ENCODE assay signal across 23 mouse cellular contexts in genomic region chr5:119462659-119463530, GRCm38 (mm10).
DNase-seq lines count a peak whose midpoint lies in the region; TF ChIP-seq lines count a peak whose summit lies in the region.
"Had no signal": no experiment of that assay in that cellular context is flagged by ENCODE, and none has a peak within 500 bp of the region (broad histone marks: within the 10 kb centered on the region; RNA-seq: fewer than 3 reads in every experiment).

No protein-coding gene starts in this region.

- H3K27ac ChIP-seq in limb, embryonic 10.5 days: peak overlapping the region; percentile 32
- H3K27ac ChIP-seq: embryonic facial prominence, embryonic 13.5 days; forebrain, embryonic 15.5 days; hindbrain, postnatal 0 days; layer of hippocampus, adult 2 months; macrophage; midbrain, embryonic 13.5 days had no signal

- peaks cover 5% of the 10 kb centered on the region; the same call in 1 of the 2 replicates for H3K4me1 ChIP-seq in lung, adult 2 months (ENCODE audit: control insufficient read depth, insufficient read depth, low read length)
- H3K4me1 ChIP-seq in limb, embryonic 10.5 days: peaks cover 15% of the 10 kb centered on the region
- H3K4me1 ChIP-seq: forebrain, embryonic 15.5 days; midbrain, embryonic 13.5 days had no signal

- intact Hi-C loops in gastrocnemius, postnatal 36 days (cut with DNase I): no loop called here

- no peaks in the 10 kb centered on the region for H3K36me3 ChIP-seq in limb, embryonic 10.5 days
- H3K36me3 ChIP-seq: embryonic facial prominence, embryonic 13.5 days; forebrain, embryonic 15.5 days; midbrain, embryonic 13.5 days had no signal

- no peak for TF ChIP-seq CTCF in lung, adult 2 months (IDR thresholded peaks at IDR 0.05; ENCODE audit: insufficient read depth, low read length)

- peak; percentile 8 for DNase-seq in adrenal gland, postnatal 14 days
- DNase-seq in adrenal gland, adult 2 months: no peak
- peak; percentile 17 for DNase-seq in lung, postnatal 25 days (ENCODE audit: low spot score)
- no peak for DNase-seq in lung, adult 2 months
- peak; percentile 33 for DNase-seq in embryo, embryonic 11 days
- no peak for DNase-seq in limb, embryonic 10.5 days (ENCODE audit: low spot score)
- DNase-seq in thymus, postnatal 4 days: no peak
- no peak for DNase-seq in gastrocnemius, postnatal 36 days
- DNase-seq: adrenal gland, postnatal 25 days; cerebellum, adult 11-12 months; cerebellum, postnatal 14 days; heart, postnatal 14 days; kidney, adult 8-10 months; kidney, postnatal 14 days; left cerebral cortex, postnatal 4 days; liver, postnatal 0 days; thymus, postnatal 36 days had no signal

- H3K4me3 ChIP-seq in lung, adult 2 months (replicated peaks; ENCODE audit: extremely low read depth, low read depth, low read length): no peak overlapping the region
- no peak overlapping the region for H3K4me3 ChIP-seq in limb, embryonic 10.5 days
- H3K4me3 ChIP-seq: embryonic facial prominence, embryonic 13.5 days; forebrain, embryonic 15.5 days; layer of hippocampus, adult 2 months; midbrain, embryonic 13.5 days had no signal

- WGBS in lung, adult 2 months: 50% methylated on average over 14 of the region's 14 CpGs
- 46% methylated on average over 14 of the region's 14 CpGs for WGBS in limb, embryonic 10.5 days

- TF ChIP-seq POLR2A in lung, adult 2 months (IDR thresholded peaks at IDR 0.05; ENCODE audit: borderline replicate concordance, extremely low read depth, low read depth, low read length): no peak

- H3K27me3 ChIP-seq in limb, embryonic 10.5 days (ENCODE audit: low read depth, poor library complexity, severe bottlenecking): no peaks in the 10 kb centered on the region; the same call in 1 of the 2 replicates
- H3K27me3 ChIP-seq: embryonic facial prominence, embryonic 13.5 days; forebrain, embryonic 15.5 days; midbrain, embryonic 13.5 days had no signal

- no peaks in the 10 kb centered on the region for H3K9me3 ChIP-seq in limb, embryonic 10.5 days (replicated peaks)
- H3K9me3 ChIP-seq: embryonic facial prominence, embryonic 13.5 days; forebrain, embryonic 15.5 days; midbrain, embryonic 13.5 days had no signal

Comparison
In these comparisons a context has a peak if more than half of its experiments do, and no peak if none do; other contexts are left out.
1. DNase-seq: peak in adrenal gland, postnatal 14 days (single experiment), lung, postnatal 25 days (single experiment) and embryo, embryonic 11 days (single experiment); none in adrenal gland, adult 2 months (single experiment), lung, adult 2 months (single experiment), limb, embryonic 10.5 days (single experiment), thymus, postnatal 4 days (single experiment) and gastrocnemius, postnatal 36 days (0 of 2).